Mouse (Mus musculus) lung, adult 2 months (tissue): ENCODE data around the gene Hoxa7.

Experiments used
- CTCF ChIP-seq: fragments of 200-500 bp; IDR thresholded peaks from 2 replicates; pipeline ENCODE4 v1.5.1; 2011; ENCODE audit warnings: mild to moderate bottlenecking, low read length, control low read depth; ENCODE audit not compliant: insufficient read depth
- POLR2A ChIP-seq: fragments of 200-500 bp; IDR thresholded peaks from 2 replicates; pipeline ENCODE4 v1.6.1; 2011; ENCODE audit warnings: low read depth, mild to moderate bottlenecking, control low read depth, low read length, borderline replicate concordance; ENCODE audit errors: extremely low read depth

- TF ChIP-seq CTCF (no peak), POLR2A (no peak)
Measured at GRCm38 (mm10) chr6:52180213-52180710, 41.4 kb downstream of the Hoxa7 start.
